Mouse (Mus musculus) urinary bladder, adult 18-20 months (tissue): ENCODE data around the gene Capza2.
"Not testable (repeated sequence)": the region's sequence is repeated elsewhere in the genome, so short reads cannot be mapped to it uniquely, and the experiment has no call there.

ENCODE experiments used
- DNase-seq, 2 experiments: peaks; one replicate each; pipeline ENCODE4 v3.0.0; 2022; ENCODE audit warnings: low spot score in 2 of 2, mixed read lengths in 2 of 2

Gene Capza2

DNA sequence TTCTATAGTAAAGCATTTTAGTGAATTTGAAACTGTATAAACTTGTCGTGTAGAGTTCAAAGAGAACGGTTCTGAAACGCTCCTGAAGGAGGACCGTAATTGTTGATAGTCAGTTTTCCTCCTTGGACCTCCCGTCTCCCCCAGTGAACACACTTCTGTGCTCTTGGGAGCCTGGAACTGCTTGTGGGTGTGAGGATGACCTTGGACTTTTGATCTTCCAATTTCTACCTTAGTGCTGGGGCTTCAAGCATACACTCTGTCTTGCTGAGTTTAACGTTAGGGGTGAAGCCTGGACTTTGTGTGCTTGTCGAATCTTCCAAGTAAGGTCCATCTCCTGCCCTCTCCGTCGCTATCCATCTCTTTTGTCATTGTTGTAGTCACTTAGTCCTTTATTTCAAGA lies 4.0 kb downstream of the Capza2 start:
- DNase-seq, result no peak

DNA sequence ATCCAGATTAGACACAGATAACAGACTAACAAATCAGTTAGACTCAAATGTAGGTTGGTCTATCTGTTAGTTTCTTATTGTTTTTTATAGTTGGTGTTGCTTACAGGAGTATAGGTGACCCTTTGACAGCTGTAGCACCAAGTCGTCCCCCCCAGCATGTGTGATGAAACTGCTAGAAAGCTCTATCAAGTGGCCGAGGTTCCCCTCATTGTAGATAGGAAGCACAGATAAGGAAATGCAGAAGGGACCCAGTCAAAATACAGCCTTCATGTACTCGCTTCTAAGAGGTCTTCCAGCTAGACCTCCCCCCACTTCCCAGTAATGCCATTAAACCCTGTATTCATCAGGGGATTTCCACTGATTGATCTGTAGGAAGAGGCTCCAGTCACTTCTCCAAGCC lies 6.7 kb downstream of the Capza2 start:
- DNase-seq, result no peak

DNA sequence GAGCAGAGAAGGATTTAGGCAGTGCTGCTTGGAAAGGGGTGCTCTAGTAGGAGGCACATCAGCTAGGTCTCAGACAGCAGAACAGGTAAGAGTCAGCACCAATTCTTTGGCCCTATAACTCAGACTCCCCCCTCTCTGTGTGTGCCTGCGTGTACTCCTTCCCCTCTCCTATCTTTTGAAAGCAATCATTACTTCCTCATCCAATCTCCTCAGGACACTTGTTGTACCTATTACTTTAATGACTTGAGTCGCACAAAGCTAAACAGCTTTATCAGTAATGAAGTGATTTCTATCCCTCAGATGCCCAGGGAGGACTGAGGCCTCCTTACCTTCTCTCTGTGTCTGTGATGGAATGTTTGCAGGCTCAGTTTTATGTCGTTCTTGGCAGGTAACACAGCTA lies 10.1 kb downstream of the Capza2 start:
- DNase-seq, result no peak

DNA sequence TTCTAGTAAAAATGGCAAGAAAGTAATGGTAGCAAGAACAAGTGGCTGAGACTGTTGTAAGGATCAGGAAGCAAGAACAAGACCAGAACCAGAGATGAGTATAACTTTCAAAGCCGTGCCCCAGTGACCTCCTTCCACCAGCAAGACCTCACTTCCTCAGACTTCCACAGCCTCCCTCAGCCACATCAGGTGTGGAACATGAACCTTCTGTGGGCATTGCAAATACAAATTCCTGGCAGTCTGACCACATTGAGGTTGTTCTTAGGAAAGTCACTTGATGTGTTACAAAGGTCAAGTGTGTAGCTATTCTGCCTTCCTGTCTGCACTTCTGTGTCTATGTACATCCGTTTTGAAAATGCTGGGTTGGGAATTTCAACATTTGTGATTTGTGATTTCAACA lies 16.1 kb downstream of the Capza2 start:
- DNase-seq, result no peak

DNA sequence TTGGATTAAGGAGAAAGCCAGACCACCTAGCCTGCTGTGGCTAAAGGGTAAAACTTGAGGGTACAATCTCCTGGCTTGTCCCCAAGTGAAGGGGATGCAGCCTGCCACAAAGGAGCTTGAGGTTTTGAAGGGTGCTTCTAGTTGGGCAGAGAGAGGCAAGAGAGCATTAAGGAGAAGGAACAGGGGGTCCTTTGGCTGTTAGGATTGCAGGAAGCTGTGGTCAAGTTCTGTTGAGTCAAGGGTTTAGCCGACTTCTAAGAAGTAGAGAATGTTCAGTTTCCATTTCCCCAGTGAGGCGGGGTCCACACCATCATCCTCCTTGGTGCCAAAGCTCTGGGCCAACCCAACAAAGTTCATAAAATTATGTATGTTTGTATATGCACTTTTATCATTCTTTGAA lies 19.0 kb downstream of the Capza2 start:
- no peak for DNase-seq

DNA sequence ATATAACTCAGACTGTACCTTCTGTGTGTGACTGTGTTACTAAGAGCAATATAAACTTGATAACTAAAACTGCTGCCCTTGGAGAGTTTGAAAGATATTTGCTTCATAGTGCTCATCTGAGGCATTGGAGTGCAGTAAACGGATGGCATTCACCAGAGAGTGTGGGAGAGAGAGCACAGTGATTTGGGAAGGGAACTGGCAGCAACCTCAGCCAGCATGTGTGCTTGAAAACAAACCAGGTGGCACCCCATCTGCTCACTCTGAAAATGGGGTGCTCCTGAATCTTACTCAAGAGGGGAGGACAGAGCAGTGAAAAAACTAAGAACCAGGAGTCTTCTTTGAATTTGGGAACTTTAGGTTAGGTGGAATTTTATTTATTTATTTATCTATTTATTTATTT lies 21.3 kb downstream of the Capza2 start:
- DNase-seq, result no peak

DNA sequence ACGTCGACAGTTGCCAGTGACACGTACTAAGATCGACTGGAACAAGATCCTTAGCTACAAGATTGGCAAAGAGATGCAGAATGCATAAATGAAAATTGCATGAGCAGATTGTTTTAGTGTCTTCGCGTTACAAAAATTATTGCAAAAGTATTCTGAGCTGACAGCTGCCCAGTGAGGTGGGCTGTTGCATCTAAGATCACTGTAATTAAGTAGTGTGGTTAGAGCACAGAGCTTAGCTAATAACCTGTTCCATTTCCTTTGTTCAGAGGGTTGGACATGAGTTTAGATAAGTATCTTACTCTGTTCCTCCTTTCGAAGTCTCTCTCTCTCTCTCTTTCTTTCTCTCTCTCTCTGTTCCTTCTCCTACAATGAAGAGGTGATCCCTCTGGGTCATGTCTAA lies 29.3 kb downstream of the Capza2 start:
- DNase-seq, result no peak

DNA sequence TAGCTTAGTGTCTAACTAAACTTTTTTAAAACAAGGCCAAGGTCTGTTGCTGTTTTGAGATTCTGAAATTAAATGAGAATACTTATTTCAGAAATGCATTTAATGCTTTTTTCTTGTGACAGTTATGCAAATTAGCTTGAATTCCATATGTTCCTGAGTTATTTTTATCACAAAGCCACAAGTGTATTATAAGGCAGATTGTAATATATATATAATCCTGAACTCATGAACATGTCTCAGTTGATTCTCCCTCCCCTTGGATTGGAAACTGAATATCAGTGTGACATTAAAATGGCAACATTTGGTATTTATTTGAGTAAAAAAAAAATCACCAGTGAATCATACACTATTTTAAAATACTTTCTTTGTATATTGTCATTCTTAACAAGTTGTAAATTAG lies 30.0 kb downstream of the Capza2 start:
- DNase-seq, result no peak

DNA sequence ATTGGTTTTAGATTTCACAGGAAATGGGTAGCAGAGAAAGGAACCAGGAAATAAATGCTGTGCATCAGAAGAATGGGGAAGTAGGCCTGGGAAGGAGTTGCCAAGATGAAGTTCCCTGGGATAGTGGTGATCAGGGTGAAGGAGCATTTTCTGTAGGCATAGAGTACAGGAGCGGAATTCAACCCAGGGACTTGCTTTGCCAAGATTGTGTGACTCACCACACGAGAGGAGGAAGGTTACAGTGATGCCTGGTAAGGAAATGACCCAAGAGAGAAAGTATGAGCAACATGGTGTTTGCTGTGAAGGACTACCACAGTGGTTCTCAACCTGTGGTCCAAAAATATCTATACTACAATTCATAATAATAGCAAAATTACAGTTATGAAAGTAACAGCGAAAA lies 31.8 kb downstream of the Capza2 start:
- no peak for DNase-seq

DNA sequence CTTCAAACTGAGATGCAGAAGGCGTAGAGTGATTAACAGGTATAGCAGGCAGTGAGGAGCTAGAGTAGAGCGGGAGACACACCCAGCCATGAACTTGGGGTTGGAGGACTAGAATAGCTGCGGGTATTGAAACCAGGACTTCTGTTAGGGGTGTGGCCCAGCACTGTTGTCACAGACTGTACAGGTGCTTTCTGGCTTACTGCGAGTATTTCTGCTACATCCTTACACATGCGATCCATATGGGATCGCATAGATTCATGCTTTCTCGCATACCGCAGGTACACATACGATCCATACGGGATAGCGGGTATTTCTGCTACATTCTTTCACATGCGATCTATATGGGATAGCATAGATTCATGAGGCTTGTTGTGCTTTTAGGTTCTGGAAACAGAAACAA lies 32.3 kb downstream of the Capza2 start:
- no peak for DNase-seq

DNA sequence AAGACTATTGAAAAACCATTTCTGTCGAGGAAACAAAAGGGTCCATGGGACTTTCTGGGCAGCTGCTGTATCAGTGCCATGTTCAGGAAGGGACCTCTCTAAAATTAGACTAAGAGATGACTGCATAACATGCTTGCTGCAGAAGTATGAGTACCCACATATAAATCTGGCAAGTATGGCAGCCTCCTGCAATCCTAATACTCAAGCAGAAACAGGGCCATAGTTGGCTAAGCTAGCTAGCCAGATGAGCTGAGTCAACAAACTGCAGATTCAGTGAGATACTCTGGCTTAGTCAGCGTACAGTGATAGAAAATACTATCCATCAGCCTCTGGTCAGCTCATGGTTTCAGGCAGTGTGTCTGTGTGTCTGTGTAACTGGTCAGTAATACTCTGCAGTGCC lies 33.8 kb downstream of the Capza2 start:
- DNase-seq, result no peak

DNA sequence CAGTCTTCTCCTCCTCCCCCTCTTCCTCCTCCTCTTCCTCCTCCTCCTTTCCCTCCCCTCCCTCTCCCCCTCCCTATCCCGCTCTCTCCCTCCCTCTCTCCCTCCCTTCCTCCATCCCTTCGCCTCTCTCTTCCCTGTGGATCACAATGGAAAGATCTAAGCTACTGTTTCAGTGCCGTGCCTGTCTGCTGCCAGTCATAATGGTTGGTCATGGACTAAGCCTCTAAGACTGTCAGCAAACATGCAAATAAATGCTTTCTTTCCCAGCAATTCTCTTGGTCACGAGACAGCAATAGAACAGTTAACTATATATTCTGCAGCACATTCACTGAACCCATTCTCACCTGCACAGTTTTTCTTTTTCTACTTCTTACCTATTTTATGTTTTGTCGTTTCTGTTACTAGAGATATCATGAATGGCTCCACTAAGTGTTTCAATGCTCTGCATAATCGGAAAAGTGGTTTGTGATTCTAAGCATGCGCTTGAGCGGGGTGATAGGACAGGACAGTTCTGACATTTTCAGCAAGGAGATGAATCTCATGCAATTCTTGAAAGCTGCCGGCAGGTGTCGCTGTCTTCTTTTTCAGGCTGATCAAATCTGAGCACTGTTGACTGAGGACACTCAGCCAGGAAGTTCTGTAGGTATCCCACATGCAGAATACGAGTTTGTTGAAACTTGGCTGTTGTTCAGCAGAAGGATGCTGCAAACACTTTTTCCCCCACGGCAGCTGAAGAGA lies 39.2 kb downstream of the Capza2 start:
- peak in 1 of 2 experiments; percentile 19 for DNase-seq

DNA sequence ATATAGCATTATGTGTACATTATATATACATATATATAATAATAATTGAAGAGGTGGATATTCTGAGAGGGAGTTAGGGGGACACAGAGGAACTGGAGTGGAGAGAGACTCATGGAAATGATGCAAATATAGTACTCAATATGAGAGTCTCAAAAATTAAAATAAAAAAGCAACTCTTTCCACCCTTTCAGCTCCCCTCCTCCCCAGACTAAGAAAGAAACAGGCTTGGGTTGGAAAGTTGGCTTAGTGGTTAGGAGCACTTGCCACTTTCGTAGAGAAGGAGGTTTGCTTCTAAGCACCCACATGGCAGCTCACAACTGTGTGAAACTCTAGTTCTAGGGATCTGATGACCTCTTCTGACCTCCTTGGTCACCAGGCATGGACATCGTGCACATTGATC lies 41.0 kb downstream of the Capza2 start:
- DNase-seq, result no peak

DNA sequence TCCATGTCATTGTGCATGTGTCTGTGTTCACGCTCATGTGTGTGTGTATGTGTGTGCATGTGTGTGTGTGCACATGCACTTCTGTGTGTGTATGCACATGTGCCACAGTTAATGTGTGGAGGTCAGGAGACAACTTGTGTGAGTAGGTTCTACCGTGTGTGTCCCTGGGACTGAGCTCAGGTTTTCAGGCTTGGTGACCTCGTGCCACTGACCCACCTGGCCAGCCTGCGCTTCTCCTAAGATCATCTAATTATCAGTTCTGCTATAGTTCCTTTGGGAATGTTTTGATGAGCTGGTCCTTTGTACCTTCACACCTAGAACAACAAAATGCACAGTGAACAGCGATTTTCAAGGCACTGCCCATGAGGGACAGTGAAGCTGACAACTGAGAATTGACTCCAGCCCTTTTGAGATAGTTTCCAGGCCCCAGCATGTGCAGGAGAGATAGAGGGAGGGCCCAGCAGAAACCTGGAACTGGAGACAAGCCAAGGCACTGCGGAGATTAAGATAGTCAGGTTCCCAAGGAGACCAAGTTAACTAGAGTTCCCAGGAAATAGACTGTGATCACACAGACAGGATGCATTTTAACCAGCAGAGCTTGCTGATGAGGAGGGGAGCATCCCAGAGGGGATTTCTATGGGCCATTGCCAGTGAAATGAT lies 44.4 kb downstream of the Capza2 start:
- DNase-seq, result no peak

DNA sequence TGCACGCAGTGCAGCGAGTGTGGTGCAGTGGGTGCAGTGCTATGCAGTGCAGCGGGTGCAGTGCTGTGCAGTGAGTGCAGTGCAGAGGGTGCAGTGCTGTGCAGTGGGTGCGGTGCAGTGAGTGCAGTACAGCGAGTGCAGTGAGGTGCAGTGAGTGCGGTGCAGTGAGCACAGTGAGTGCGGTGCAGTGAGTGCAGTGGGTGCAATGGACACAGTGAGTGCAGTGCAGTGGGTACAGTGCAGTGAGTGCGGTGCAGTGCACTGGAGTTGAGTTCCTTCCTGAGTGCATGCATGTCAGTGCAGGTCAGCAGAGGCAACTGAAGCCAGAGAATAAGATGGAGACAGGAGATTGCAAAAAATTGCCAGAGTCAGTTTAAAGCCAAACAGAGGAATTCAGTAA lies 45.8 kb downstream of the Capza2 start:
- DNase-seq, result no peak

DNA sequence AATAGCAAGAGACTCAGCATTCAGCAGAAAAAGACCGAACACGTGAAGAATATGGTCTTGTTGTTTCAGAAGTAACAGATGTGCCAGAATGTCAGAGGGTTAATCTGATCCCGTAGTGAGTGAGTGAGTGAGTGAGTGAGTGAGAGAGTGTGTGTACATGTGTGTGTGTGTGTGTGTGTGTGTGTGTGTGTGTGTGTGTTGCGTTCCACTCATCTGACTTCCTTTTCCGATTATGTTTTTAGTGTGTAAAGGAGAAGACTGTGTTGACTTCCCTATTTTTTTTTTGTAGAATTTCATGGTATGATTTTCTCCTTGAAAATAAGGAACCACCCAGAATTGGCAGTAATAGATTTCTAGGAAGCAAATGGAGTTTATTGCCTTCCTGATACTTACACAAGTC lies 52.6 kb downstream of the Capza2 start:
- no peak for DNase-seq

DNA sequence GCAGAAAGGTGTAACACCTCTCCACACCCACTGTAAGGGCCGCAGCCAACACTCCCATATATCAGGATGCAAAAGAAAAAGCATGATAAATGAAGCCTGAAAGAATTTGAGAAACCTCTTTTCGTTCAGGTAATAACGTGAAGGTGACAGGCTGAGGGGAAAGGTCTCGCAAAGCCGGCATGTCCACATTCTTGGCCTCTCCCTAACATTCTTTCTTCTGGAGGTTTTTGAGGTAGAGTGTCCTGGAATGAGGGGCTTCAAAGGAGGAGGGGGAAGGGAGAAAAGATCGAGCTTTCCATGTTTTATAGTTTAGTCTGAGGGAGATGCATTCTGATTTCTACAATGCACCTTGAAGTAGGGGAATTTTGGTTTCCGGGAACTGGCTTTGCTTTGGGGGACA lies 56.6 kb downstream of the Capza2 start, which contains the start of gene St7:
Gene St7 (plus strand): TSS at position 287 of the 400 bp plus-strand sequence.
- DNase-seq, result no peak

DNA sequence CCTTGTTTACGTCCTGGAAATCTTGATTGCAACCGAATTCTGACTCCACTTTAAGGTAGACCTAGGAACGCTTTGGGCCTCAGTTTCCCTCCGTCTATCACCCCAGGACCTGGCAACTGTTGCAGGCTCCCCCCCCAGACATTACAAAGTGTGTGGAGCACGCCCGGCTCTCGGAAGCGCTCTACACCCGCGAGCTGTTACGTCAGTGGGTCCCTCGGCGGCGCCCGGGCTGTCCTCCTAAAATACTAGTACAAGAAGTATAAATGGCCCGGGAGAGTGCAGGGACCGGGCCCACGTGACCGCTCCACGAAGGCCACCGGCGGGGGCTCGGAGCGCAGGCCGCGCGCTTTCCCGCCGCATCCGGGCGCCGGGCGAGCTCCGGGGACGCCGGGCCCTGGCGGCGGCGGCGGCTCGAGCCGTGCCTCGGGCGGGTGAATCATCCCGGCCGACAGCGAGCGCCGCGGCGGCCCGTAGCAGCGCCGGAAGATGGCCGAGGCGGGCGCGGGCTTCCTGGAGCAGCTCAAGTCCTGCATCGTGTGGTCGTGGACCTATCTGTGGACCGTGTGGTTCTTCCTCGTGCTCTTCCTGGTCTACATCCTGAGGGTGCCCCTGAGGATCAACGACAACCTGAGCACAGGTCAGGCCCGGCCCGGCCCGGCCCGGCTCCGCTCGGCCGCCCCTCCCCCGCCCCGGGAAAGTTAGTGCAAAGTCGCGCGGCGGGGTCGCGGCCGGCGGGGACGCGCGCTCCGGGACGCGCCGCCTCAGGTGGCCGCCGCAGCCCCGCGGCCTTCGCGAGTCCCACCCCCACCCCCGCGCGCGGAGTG lies 57.9 kb downstream of the Capza2 start:
- DNase-seq, result peak; percentile 43 to 67

DNA sequence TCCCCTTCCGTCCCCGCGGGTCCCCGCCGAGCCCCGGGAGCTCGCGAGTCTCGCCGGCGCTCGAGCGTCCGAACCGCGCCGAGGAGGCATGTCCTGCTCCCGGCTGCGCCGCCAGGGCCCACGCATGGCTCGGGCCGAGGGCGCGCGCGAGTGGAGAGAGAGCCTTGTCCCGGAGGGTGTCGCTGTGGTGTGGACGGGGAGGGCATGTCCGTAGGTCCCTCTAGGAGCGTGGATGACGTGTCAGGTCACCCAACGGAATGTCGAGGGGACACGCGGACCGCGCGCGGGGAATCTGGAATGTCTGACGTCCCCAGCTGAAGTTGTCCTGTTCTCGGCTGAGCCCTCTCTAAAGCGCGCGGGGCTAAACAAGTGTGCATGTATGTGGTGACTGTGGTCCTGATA lies 58.5 kb downstream of the Capza2 start:
- DNase-seq, result peak; percentile 64 to 81

DNA sequence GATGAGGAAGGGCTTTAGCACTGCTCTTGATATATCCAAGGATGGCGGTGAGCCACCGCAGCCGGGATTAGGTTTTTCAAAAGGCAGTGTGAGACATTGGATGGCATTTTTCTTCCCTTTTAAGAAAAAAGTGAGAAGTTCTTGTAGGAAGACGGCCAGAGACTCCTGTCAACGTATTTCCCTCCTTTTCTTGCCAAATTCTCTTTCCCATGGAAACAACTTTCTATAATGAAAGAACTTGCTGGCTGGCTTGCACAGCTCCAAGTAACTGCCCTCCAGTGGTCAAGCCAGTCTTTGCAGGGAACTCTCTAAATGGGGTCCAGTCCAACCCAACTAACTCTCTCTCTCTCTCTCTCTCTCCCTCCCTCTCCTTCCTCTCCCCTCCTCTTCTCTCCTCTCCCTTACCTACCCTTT lies 60.3 kb downstream of the Capza2 start:
- peak in 1 of 2 experiments; percentile 24 for DNase-seq

DNA sequence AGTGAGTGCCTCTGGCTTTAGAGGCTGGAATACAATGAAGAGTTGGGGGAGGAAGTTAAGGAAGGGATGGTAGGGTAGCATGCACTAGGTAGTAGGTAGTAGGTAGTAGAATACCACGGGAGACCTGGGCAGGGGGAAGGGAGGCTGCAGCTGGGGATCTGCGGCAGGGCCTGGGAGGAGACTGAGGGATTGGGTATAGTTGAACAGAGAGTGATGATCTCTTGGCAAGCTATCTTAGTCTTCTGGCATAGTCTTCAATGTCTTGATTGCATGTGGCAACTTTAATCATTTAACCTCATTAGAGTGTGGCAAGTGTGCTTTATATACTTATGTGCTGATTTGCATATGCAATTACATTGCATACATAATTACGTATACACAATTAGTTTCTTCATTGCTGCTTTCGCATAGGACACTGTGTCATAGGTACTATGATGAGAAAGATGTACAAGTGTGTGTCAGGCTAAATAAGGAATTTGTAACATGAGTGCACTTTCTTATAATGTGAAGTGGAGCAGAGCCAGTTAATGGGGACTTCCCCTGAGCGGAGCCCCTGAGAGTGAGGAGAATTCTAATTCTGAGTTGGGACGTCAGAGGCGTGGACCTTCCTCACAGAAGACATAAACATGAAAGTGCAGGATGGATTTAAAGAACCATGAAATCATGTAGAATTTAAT lies 65.0 kb downstream of the Capza2 start:
- DNase-seq, result no peak

DNA sequence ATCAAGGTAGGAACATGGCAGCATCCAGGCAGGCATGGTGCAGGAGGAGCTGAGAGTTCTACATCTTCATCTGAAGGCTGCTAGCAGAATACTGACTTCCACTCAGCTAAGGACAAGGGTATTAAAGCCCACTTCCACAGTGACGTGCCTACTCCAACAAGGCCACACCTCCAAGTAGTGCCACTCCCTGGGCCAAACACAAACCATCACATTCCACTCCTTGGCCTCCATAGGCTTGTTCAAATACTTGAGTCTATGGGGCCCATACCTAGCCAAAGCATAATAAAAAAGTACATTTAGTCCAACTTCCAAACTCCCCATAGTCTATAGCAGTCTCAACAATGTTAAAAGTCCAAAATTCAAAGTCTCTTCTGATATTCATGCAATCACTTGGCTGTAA lies 68.0 kb downstream of the Capza2 start:
- not testable (repeated sequence) for DNase-seq
